Mouse (Mus musculus): ENCODE results near the gene Irgm1. TPM values are rescaled to one million over a fixed set of nuclear protein-coding genes. Genes with fewer than 3 reads are reported as not detected.
"Not testable (repeated sequence)": the region's sequence is repeated elsewhere in the genome, so short reads cannot be mapped to it uniquely, and the experiment has no call there.

Irgm1 gene
- 10 to 100 TPM; 12.9 to 15.7 TPM for total RNA-seq (2021)
- long read RNA-seq, experiment 1, transcript Irgm1-201 (3 exons, 2,259 nt): minor isoform, 12 of 29 reads
- long read RNA-seq, experiment 1, transcript Irgm1-202 (2 exons, 2,082 nt): major isoform, 14 of 29 reads
- long read RNA-seq, experiment 1, partial matches to known transcripts: 3 of 29 reads
- long read RNA-seq, experiment 1, other reads (novel, unspliced or antisense): 0 of 29 reads
- long read RNA-seq, experiment 2, transcript Irgm1-202 (2 exons, 2,082 nt): minor isoform, 10 of 24 reads
- long read RNA-seq, experiment 2, transcript Irgm1-201 (3 exons, 2,259 nt): major isoform, 13 of 24 reads
- long read RNA-seq, experiment 2, partial matches to known transcripts: 1 of 24 reads
- long read RNA-seq, experiment 2, other reads (novel, unspliced or antisense): 0 of 24 reads

- peak; percentile 70 for DNase-seq (ENCODE audit: low spot score)
Observed at GRCm38 (mm10) chr11:48871201-48871772, at the start of gene Irgm1. TSS of gene Irgm1 (minus strand) at chr11:48871683.

GRCm38 (mm10) chr11:48918380-48918779 is 46.9 kb upstream of the Irgm1 start:
- no peak for DNase-seq (ENCODE audit: low spot score)

- DNase-seq (ENCODE audit: low spot score): no peak
Observed at GRCm38 (mm10) chr11:48913611-48914010, 42.1 kb upstream of the Irgm1 start.

- DNase-seq (ENCODE audit: low spot score): no peak
Observed at GRCm38 (mm10) chr11:48908459-48908858, 37.0 kb upstream of the Irgm1 start.

GRCm38 (mm10) chr11:48902021-48902420 is 30.5 kb upstream of the Irgm1 start, which contains the start of gene Gm5431:
TSS of gene Gm5431 (minus strand) at chr11:48902214.
- DNase-seq (ENCODE audit: low spot score): no peak

GRCm38 (mm10) chr11:48901567-48901930 is 30.1 kb upstream of the Irgm1 start:
- not testable (repeated sequence) for DNase-seq (ENCODE audit: low spot score)

GRCm38 (mm10) chr11:48900654-48901566 is 29.4 kb upstream of the Irgm1 start:
- not testable (repeated sequence) for DNase-seq (ENCODE audit: low spot score)

- DNase-seq (ENCODE audit: low spot score): no peak
Observed at GRCm38 (mm10) chr11:48898812-48899431, 27.4 kb upstream of the Irgm1 start.

GRCm38 (mm10) chr11:48876680-48877079 is 5.2 kb upstream of the Irgm1 start:
- DNase-seq (ENCODE audit: low spot score): no peak

- DNase-seq (ENCODE audit: low spot score): not testable (repeated sequence)
Observed at GRCm38 (mm10) chr11:48875343-48875837, 3.9 kb upstream of the Irgm1 start.

- peak; percentile 51 for DNase-seq (ENCODE audit: low spot score)
Observed at GRCm38 (mm10) chr11:48874465-48874864, 3.0 kb upstream of the Irgm1 start.

- DNase-seq (ENCODE audit: low spot score): no peak
Observed at GRCm38 (mm10) chr11:48873591-48874290, 2.3 kb upstream of the Irgm1 start.

GRCm38 (mm10) chr11:48872695-48873300 is 1.3 kb upstream of the Irgm1 start:
- DNase-seq (ENCODE audit: low spot score): no peak

GRCm38 (mm10) chr11:48871817-48872541 is 496 bp upstream of the Irgm1 start:
- peak; percentile 78 for DNase-seq (ENCODE audit: low spot score)

GRCm38 (mm10) chr11:48870781-48871180 is 702 bp downstream of the Irgm1 start:
- no peak for DNase-seq (ENCODE audit: low spot score)

- no peak for DNase-seq (ENCODE audit: low spot score)
Observed at GRCm38 (mm10) chr11:48869380-48870110, 1.9 kb downstream of the Irgm1 start.

- DNase-seq (ENCODE audit: low spot score): no peak
Observed at GRCm38 (mm10) chr11:48866481-48866880, 5.0 kb downstream of the Irgm1 start.

GRCm38 (mm10) chr11:48863808-48864207 is 7.7 kb downstream of the Irgm1 start:
- DNase-seq (ENCODE audit: low spot score): no peak

Data from gastrocnemius, adult 18-20 months (tissue).